Mouse (Mus musculus) ovary, postnatal 36 days (tissue): ENCODE results near the gene Olfr972.
"Not testable (repeated sequence)": the region's sequence is repeated elsewhere in the genome, so short reads cannot be mapped to it uniquely, and the experiment has no call there.

Source experiments
- DNase-seq: peaks from one replicate; pipeline ENCODE4 v3.0.0; 2022; ENCODE audit warnings: low spot score, mixed read lengths

The Olfr972 gene

DNA sequence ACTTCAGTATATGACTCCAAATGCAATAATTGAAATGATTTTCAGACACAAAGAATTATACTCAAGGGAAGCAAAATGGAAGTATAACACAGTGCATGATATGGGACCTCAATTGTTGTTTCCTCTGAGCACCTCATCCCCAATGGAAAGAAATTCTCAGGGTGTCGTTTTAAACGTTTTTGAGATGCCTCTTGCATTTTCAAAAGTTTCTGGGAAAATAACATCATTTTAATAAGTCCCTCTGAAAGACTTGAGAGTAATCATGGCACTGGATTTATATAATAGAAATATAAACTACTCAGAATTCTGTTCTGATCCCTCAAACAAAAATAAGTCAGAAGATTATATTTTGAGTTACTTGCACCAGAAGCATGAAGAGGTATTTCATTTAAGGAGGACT, at the start of gene Olfr972:
Gene Olfr972, plus strand, starts transcription at position 301 of the 400 bp plus-strand sequence.
- DNase-seq: no peak

DNA sequence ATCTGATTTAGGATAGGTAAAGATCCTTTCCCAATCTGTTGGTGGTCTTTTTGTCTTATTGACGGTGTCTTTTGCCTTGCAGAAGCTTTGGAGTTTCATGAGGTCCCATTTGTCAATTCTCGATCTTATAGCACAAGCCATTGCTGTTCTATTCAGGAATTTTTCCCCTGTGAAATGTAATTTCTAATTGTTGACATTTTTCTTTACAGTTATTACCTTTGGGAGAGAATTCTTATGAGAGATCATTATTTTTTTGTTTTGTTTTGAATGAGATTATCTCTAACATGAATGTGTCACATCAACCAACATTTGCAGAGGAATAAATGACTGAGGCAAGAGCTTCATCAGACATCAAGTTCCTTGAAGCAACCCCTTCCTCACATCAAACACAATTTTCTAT, 29.6 kb upstream of the Olfr972 start, which contains the start of gene Olfr971:
Gene Olfr971, plus strand, starts transcription at position 301 of the 400 bp plus-strand sequence.
- DNase-seq: not testable (repeated sequence)

DNA sequence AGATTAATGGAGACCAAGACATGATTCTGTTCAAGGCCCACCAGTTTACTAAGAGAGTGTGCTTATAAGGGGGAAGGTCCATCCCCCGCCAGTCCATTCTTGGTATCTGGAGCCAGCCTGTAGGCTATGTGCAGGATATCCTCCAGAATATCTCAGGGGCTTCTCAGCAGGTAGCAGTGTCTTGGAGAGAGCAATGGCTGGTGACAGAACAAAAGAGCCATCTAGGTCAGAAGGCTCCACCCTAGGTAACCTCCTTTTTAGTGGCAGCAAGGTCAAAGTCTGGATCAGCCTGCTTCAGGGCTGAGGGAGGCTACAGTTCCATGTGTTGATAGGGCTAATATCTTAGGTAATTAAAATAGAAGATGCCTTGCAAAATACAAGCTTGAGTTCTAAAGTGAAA, 5.8 kb downstream of the Olfr972 start:
- not testable (repeated sequence) for DNase-seq

DNA sequence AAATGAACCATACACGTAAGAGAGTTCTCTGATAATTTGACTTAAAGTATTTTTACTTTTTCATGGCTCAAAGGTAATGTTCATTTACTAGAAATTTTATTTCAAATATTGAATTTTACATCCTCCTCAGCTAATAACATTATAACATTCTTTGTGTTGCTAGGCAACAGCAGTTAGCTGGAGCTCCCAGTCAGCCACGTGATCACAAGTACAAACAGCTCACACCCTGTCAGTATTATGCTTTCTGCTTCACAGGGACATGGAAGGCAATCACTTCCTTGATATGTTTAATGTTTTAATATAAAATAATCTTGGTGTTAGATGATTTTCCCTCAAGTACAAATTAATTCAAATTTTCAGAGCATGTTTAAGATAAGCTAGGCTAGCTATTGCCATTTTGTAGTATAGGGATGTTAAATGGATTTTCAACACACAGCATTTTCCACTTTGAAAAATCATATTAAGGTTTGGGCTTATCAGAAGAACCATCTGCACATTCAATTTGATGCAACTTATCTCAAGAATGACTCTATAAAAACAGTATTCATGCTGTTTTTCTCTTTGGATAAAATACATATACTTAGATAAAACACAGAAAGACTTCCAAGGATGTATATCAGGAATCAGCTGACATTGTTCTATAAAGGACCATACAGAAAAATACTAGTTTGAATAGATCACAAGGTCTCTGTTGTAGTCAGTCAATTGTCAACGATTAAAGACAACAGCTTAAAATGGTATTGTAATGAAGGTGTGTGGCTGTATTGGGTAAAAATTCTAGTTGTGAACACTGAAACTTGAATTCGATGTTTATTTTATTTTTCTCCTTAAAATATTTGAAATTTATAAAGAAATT, 11.5 kb downstream of the Olfr972 start:
- DNase-seq: not testable (repeated sequence)

DNA sequence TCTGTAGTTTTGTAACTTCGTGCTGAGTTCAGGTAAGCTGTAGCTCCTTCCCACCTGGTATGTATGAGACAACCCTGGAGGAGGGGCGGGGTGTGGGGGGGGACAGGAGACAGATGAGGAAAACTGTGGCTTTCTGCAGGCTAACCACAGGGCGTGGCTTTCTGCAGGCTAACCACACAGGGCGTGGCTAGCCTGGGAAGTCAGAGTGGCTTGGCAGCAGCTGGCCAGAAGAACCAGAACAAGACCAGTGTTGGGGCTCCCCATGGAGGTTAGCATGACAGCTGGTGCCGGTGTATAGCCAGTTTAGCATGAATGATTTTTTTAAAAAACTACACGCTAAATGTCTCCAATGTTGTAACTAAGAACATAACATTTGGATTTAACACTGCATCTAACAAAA, 38.9 kb downstream of the Olfr972 start:
- no peak for DNase-seq

DNA sequence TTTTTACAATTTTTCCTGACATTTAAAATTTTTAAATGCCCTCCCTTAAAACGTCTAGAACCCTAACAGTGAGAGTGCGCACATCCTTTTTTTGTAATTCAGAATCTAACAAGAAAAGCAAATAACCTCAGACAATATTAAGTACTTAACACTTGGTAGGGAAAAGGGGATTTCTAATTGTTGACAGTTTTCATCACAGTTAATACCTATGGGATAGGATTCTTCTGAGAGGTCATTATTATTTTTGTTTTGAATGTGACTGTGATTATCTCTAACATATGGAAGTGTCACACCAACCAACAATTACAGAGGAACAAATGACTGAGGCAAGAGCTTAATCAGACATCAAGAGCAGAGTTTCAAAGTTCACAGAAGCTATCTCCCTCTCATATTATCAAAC, 40.8 kb downstream of the Olfr972 start, which contains the start of gene Olfr229:
Gene Olfr229, plus strand, starts transcription at position 301 of the 400 bp plus-strand sequence.
- DNase-seq: no peak

DNA sequence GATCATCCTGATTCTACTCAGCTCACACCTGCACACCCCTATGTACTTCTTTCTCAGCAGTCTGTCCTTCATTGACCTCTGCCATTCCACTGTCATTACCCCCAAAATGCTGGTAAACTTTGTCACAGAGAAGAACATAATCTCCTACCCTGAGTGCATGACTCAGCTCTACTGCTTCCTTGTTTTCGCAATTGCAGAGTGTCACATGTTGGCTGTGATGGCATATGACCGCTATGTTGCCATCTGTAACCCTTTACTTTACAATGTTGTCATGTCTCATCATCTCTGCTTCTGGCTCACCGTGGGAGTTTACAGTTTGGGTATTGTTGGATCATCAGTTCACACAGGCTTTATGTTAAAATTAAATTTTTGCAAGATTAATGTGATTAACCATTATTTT, 43.7 kb downstream of the Olfr972 start:
- DNase-seq: no peak
